Mouse (Mus musculus) lung, embryonic 14.5 days (tissue): Measurements from ENCODE around the gene Ehmt2. TPM values are rescaled to one million over a fixed set of nuclear protein-coding genes. Genes with fewer than 3 reads are reported as not detected.

ENCODE experiments used
- ATAC-seq: fragments of 200-750 bp; cut with Nextera tagmentation; 2 replicates; pipeline ENCODE4 v1.8.0; 2017; ENCODE audit warnings: mild to moderate bottlenecking, moderate TSS enrichment, moderate library complexity; ENCODE audit not compliant: insufficient read depth
- DNase-seq: peaks from one replicate; pipeline ENCODE4 v3.0.0-alpha.2; 2015
- H3K27ac ChIP-seq: fragments of 300-500 bp; sonication (generic); 2 replicates; pipeline ENCODE4 v1.5.1; 2014; ENCODE audit warnings: low read depth, mild to moderate bottlenecking, moderate library complexity
- H3K27me3 ChIP-seq: fragments of 300-500 bp; sonication (generic); 2 replicates; pipeline ENCODE4 v1.6.1; 2014; ENCODE audit warnings: low read length, control low read depth; ENCODE audit not compliant: insufficient read depth
- H3K36me3 ChIP-seq: fragments of 300-500 bp; sonication (generic); 2 replicates; pipeline ENCODE4 v1.6.1; 2014; ENCODE audit warnings: control low read depth; ENCODE audit not compliant: insufficient read depth
- H3K4me1 ChIP-seq: fragments of 300-500 bp; sonication (generic); 2 replicates; pipeline ENCODE4 v1.6.1; 2014; ENCODE audit warnings: antibody characterized with exemption, control low read depth; ENCODE audit not compliant: insufficient read depth
- H3K4me2 ChIP-seq: fragments of 300-500 bp; sonication (generic); 2 replicates; pipeline ENCODE4 v1.6.1; 2014; ENCODE audit warnings: mild to moderate bottlenecking
- H3K4me3 ChIP-seq: fragments of 300-500 bp; sonication (generic); 2 replicates; pipeline ENCODE4 v1.5.1; 2014; ENCODE audit warnings: low read depth, low read length
- H3K9ac ChIP-seq: fragments of 300-500 bp; sonication (generic); 2 replicates; pipeline ENCODE4 v1.6.1; 2014
- H3K9me3 ChIP-seq: fragments of 300-500 bp; sonication (generic); 2 replicates; pipeline ENCODE4 v1.6.1; 2016; ENCODE audit warnings: low read depth, low read length, control low read depth
- CTCF ChIP-seq: IDR thresholded peaks from 2 replicates; pipeline ENCODE4 v1.5.1; 2016; ENCODE audit warnings: antibody characterized with exemption, low read depth
- WGBS: fragments of 180-500 bp; shearing (Covaris S2); extraction: QIAGEN DNeasy Blood & Tissue Kit; methylation state at CpG from one replicate; pipeline ENCODE4 v1.1.7; 2014; 5-methylcytosine and 5-hydroxymethylcytosine counted together
- polyA plus RNA-seq: library from polyadenylated mRNA; unstranded; fragments of >200 nt; fragmentation: Nextera tagmentation; extraction: Ambion mirVana; gene quantifications from 2 replicates; pipeline ENCODE4 v1.2.1, GENCODE M21; 2014

The Ehmt2 gene
- polyA plus RNA-seq, 1 experiment from 2014 or later = 71.0 TPM

DNA sequence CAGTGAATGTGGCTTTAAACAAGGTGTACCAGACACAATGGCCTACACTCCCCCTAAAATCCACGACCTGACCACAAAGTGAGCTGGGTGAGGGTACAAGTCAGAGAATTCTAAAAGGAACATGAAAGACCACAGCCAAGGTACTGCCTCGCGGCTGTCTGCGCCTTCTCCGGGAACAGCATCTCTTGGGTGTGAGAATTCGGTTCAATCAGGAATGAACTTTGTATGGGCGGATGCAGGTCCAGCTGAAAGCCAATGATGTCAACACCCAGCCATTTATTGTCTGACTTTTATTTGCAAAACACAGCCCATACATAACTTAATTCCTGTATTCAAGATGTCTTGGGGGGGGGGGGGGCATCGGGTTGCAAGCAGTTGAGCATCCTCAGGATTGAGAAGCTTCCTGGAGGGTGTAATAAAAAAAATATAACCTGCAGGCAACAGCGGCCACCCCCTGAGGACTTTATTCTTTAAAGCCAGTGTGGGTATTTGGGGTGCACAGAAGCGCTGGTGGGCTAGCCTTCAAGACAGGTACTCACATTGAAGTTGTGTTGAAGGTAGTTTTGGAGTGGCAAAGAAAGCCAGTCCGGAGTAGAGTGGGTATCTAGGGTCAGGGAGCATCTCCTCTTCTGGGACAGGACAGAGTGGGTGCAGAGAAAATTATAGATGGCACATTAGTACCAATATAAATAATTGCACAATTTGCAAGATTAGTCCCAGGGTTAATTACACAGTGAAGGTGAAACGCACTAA lies 5.0 kb upstream of the Ehmt2 start:
- 64% methylated on average over 12 of the region's 12 CpGs for WGBS
- H3K9me3 ChIP-seq = no peaks in the 10 kb centered on the region
- DNase-seq (no peak), ATAC-seq (no peak)
- peak overlapping the region; percentile 86 for H3K4me2 ChIP-seq
- no peak for TF ChIP-seq CTCF
- H3K9ac ChIP-seq = no peak overlapping the region
- H3K4me3 ChIP-seq = no peak overlapping the region
- H3K27ac ChIP-seq = peak overlapping the region; percentile 92; the same call in 1 of the 2 replicates
- H3K36me3 ChIP-seq = peaks cover 12% of the 10 kb centered on the region
- H3K4me1 ChIP-seq = peaks cover 6% of the 10 kb centered on the region; the same call in 1 of the 2 replicates
- no peaks in the 10 kb centered on the region for H3K27me3 ChIP-seq

DNA sequence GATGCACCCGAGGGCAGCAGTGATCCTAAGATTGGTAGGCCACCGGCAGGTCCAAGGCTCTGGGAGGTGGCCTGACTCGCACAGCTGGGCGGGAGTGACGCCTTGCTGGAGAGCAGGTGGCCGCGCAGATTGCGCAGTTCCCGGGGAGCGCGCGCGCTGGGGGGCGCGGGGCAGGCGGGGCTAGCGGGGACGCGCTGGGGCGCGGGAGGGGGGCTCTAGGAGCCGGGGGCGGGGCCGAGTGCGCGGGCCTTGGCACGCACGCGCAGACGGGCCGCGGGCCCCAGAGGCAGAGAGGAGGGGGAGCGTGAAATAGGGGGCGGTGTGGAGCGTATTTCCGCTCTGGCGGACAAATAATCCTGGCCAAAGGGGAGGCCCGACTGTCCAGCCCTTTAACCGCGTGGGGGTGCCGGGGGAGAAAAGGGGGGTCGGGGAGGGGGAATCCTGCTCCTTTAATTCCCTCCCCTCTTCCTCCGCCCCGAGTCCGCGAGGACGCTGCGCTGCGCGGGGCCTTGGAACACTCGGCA lies 4.1 kb upstream of the Ehmt2 start:
- Histone ChIP-seq H3K4me1 (peaks cover 6% of the 10 kb centered on the region; the same call in 1 of the 2 replicates), H3K9me3 (no peaks in the 10 kb centered on the region), H3K27ac (peak overlapping the region; percentile 92), H3K4me3 (peak overlapping the region; percentile 86), H3K4me2 (peak overlapping the region; percentile 86), H3K36me3 (peaks cover 12% of the 10 kb centered on the region), H3K27me3 (no peaks in the 10 kb centered on the region), H3K9ac (peak overlapping the region; percentile 90)
- DNase-seq (peak; percentile 99), ATAC-seq (peak; percentile 85)
- TF ChIP-seq CTCF = peak; percentile 18; the same call in 1 of the 2 replicates
- 1% methylated on average over 39 of the region's 51 CpGs for WGBS

DNA sequence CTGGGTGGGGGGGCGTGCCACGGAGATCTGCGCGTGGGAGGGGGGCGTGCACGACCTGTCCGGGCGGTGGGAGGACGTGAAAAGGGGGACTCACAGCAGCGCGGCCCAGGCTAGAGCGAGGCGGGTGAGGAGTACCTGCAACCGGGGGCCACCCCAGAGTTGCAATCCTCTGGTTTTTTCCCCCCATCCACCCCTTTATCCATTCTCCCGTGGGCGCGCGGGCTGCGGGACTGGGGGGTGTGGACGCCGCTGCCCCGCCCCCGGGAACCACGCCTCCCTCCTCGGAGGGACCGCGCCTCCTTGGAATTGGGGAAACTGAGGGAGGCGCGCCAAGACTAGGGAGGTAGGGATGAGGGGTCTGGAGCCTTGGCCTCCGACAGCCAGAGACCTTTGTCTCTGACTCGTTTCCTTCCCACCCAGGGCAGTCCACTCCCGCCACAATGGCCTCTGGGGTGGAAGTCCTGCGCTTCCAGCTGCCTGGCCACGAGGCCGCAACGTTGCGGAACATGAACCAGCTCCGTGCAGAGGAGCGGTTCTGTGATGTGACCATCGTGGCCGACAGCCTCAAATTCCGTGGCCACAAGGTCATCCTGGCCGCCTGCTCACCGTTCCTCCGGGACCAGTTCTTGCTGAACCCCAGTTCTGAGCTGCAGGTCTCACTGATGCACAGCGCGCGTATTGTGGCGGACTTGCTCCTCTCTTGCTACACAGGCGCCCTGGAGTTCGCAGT lies 3.3 kb upstream of the Ehmt2 start:
- ATAC-seq = peak; percentile 20
- no peaks in the 10 kb centered on the region for H3K9me3 ChIP-seq
- H3K9ac ChIP-seq = peak overlapping the region; percentile 90
- H3K4me3 ChIP-seq = peak overlapping the region; percentile 86
- peaks cover 12% of the 10 kb centered on the region for H3K36me3 ChIP-seq
- peak; percentile 53 for DNase-seq
- TF ChIP-seq CTCF = no peak
- H3K27ac ChIP-seq = peak overlapping the region; percentile 92
- peaks cover 6% of the 10 kb centered on the region; the same call in 1 of the 2 replicates for H3K4me1 ChIP-seq
- WGBS = 6% methylated on average over 50 of the region's 51 CpGs
- peak overlapping the region; percentile 86 for H3K4me2 ChIP-seq
- no peaks in the 10 kb centered on the region for H3K27me3 ChIP-seq

DNA sequence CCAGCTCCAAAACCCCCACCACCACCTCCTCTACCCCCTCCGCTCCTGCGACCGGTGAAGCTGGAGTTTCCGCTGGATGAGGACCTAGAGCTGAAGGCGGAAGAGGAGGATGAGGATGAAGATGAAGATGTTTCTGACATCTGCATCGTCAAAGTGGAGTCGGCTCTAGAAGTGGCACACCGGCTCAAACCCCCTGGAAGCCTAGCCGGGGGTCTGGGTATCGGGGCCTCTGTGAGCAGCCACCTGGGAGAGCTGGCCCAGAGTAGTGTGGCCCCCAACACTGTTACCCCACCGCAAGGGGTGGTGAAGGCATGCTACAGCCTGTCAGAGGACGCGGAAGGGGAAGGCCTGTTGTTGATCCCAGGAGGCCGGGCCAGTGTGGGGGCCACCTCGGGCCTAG lies 2.5 kb upstream of the Ehmt2 start:
- no peaks in the 10 kb centered on the region for H3K9me3 ChIP-seq
- peak overlapping the region; percentile 86 for H3K4me2 ChIP-seq
- TF ChIP-seq CTCF = no peak
- H3K9ac ChIP-seq = peak overlapping the region; percentile 90; the same call in 1 of the 2 replicates
- WGBS = 89% methylated on average over 15 of the region's 15 CpGs
- peak overlapping the region; percentile 92; the same call in 1 of the 2 replicates for H3K27ac ChIP-seq
- peak overlapping the region; percentile 86 for H3K4me3 ChIP-seq
- DNase-seq (no peak), ATAC-seq (no peak)
- no peaks in the 10 kb centered on the region for H3K27me3 ChIP-seq
- H3K4me1 ChIP-seq = peaks cover 11% of the 10 kb centered on the region; the same call in 1 of the 2 replicates
- peaks cover 12% of the 10 kb centered on the region for H3K36me3 ChIP-seq

DNA sequence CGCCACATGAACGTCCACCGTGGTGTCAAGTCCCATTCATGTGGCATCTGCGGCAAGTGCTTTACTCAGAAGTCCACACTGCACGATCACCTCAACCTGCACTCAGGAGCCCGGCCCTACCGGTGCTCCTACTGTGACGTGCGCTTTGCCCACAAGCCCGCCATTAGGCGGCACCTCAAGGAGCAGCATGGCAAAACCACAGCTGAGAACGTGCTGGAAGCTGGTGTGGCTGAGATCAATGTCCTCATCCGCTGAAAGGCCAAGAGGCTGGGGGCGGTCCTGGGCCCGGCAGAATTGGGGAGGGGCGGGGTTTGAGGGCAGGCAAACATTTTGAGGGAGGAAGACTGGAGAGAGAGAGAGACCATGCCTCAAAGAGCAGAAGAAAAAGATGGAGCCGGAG lies 1.9 kb upstream of the Ehmt2 start:
- no peak for ATAC-seq
- DNase-seq = no peak
- peak overlapping the region; percentile 86 for H3K4me2 ChIP-seq
- no peak overlapping the region for H3K27ac ChIP-seq
- H3K9ac ChIP-seq = no peak overlapping the region
- peak overlapping the region; percentile 6; the same call in 1 of the 2 replicates for H3K4me3 ChIP-seq
- no peak for TF ChIP-seq CTCF
- 82% methylated on average over 17 of the region's 17 CpGs for WGBS
- peaks cover 11% of the 10 kb centered on the region; the same call in 1 of the 2 replicates for H3K4me1 ChIP-seq
- peaks cover 16% of the 10 kb centered on the region for H3K36me3 ChIP-seq
- H3K9me3 ChIP-seq = no peaks in the 10 kb centered on the region
- H3K27me3 ChIP-seq = no peaks in the 10 kb centered on the region

DNA sequence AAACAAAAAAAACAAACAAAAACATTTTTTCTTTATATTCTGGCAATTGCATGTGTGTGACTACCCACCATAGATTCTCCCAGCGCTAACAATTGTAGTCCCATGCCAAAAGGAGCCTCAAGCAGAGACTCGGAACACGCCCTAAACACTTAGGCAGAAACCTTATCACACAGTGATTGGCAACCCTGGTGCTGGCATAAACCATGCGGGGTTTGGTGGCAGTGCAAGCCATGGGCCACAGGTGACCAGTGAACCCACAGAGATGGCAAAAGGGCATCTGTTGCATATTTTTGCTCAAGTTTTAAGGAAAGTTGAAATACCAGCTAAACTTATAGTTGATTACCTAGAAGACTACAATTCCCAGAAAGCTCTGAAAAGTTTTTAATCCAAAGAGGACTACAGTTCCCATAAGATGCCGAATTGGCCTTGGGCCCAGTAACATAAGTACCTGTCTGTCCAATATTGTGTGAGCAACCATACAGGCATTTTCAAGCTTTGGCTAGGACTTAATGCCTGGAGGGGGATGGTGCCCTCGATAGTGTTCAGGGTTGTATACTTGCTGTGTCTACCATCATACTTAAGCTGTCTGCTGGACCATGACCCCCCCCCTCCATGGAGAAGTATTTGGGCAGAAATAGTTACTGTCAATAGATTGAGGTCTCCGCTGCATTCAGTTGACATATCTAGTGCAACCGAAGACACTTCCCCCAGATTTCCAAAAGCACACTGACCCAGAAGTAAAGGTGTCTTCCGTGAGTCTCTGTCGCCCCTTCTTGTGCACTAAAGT lies 703 bp upstream of the Ehmt2 start:
- WGBS = 10% methylated on average over 10 of the region's 10 CpGs
- Histone ChIP-seq H3K27me3 (no peaks in the 10 kb centered on the region), H3K4me3 (peak overlapping the region; percentile 89), H3K27ac (peak overlapping the region; percentile 98), H3K9me3 (no peaks in the 10 kb centered on the region), H3K4me2 (peak overlapping the region; percentile 86), H3K4me1 (peaks cover 11% of the 10 kb centered on the region; the same call in 1 of the 2 replicates), H3K36me3 (peaks cover 23% of the 10 kb centered on the region), H3K9ac (peak overlapping the region; percentile 96)
- ATAC-seq (peak; percentile 11; the same call in 1 of the 2 replicates), DNase-seq (peak; percentile 84)
- TF ChIP-seq CTCF = no peak
